Mouse (Mus musculus) CD4-positive, CD25-positive, alpha-beta regulatory T cell, adult 2 months (primary cell): ENCODE measurements at regions not wholly inside any gene's neighbourhood (a gene's known extent, or its start where the extent isn't known, plus 50 kb on each side); places are given as distances from the start of the nearest gene placed in this dataset.

Experiments
- DNase-seq: peaks from one replicate; pipeline ENCODE4 v3.0.0-alpha.2; 2012; ENCODE audit warnings: low read depth, low spot score

- no peak for DNase-seq
These were observed 284.7 kb upstream of the N6amt1 start for GRCm38 (mm10) chr16:87069294-87069693.

GRCm38 (mm10) chr16:87067981-87068380 lies 286.0 kb upstream of the N6amt1 start:
- no peak for DNase-seq

- no peak for DNase-seq
These were observed 286.5 kb upstream of the N6amt1 start for GRCm38 (mm10) chr16:87067523-87067922.

- DNase-seq = no peak
These were observed 293.5 kb upstream of the N6amt1 start for GRCm38 (mm10) chr16:87060473-87060872.

GRCm38 (mm10) chr16:87049741-87050383 lies 304.1 kb upstream of the N6amt1 start:
- DNase-seq = no peak

GRCm38 (mm10) chr16:87044773-87045561 lies 309.0 kb upstream of the N6amt1 start:
- DNase-seq = no peak

GRCm38 (mm10) chr16:87043689-87044088 lies 310.3 kb upstream of the N6amt1 start:
- DNase-seq = no peak

GRCm38 (mm10) chr16:87040366-87040765 lies 313.6 kb upstream of the N6amt1 start:
- no peak for DNase-seq

GRCm38 (mm10) chr16:87039861-87040260 lies 314.1 kb upstream of the N6amt1 start:
- DNase-seq = no peak

GRCm38 (mm10) chr16:87037061-87037460 lies 316.9 kb upstream of the N6amt1 start:
- no peak for DNase-seq

- DNase-seq = no peak
These were observed 322.1 kb upstream of the N6amt1 start for GRCm38 (mm10) chr16:87031836-87032235.

- no peak for DNase-seq
These were observed 325.4 kb upstream of the N6amt1 start for GRCm38 (mm10) chr16:87028516-87029145.

- no peak for DNase-seq
These were observed 326.4 kb upstream of the N6amt1 start for GRCm38 (mm10) chr16:87027621-87028020.

GRCm38 (mm10) chr16:87022041-87022440 lies 331.9 kb upstream of the N6amt1 start:
- no peak for DNase-seq

- no peak for DNase-seq
These were observed 336.8 kb upstream of the N6amt1 start for GRCm38 (mm10) chr16:87017107-87017670.

GRCm38 (mm10) chr16:87001579-87001978 lies 352.4 kb upstream of the N6amt1 start:
- no peak for DNase-seq

- no peak for DNase-seq
These were observed 352.9 kb upstream of the N6amt1 start for GRCm38 (mm10) chr16:87001135-87001534.

GRCm38 (mm10) chr16:86971691-86972090 lies 382.3 kb upstream of the N6amt1 start:
- no peak for DNase-seq

GRCm38 (mm10) chr16:86949681-86950080 lies 404.3 kb upstream of the N6amt1 start:
- no peak for DNase-seq

- no peak for DNase-seq
These were observed 408.3 kb upstream of the N6amt1 start for GRCm38 (mm10) chr16:86945531-86946144.

- DNase-seq = no peak
These were observed 408.9 kb upstream of the N6amt1 start for GRCm38 (mm10) chr16:86945058-86945457.

- DNase-seq = no peak
These were observed 419.0 kb upstream of the N6amt1 start for GRCm38 (mm10) chr16:86934989-86935388.
